In genomic region chr3:152912216-152913101, GRCm38 (mm10) we compare ENCODE assay signal across 9 mouse cellular contexts.
DNase-seq lines count a peak whose midpoint lies in the region; ATAC-seq and TF ChIP-seq lines count a peak whose summit lies in the region.
"Had no signal": no experiment of that assay in that cellular context is flagged by ENCODE, and none has a peak within 500 bp of the region (broad histone marks: within the 10 kb centered on the region; RNA-seq: fewer than 3 reads in every experiment).

No protein-coding gene starts in this region.

- H3K27me3 ChIP-seq in lung, embryonic 14.5 days (ENCODE audit: insufficient read depth, low read length) = no peaks in the 10 kb centered on the region
- H3K27me3 ChIP-seq: embryonic facial prominence, embryonic 12.5 days had no signal

- H3K4me1 ChIP-seq in lung, embryonic 14.5 days (ENCODE audit: insufficient read depth) = no peaks in the 10 kb centered on the region
- H3K4me1 ChIP-seq: embryonic facial prominence, embryonic 12.5 days had no signal

- no peak for TF ChIP-seq CTCF in lung, embryonic 14.5 days (IDR thresholded peaks at IDR 0.05; ENCODE audit: low read depth)

- 0 out of 2 replicates have a peak, but pooled peaks have one; percentile 31 for ATAC-seq in lung, embryonic 14.5 days (ENCODE audit: insufficient read depth)
- peak; percentile 91 for ATAC-seq in granulocyte monocyte progenitor cell, adult 5-6 weeks (replicated peaks; ENCODE audit: poor library complexity, severe bottlenecking)
- peak; percentile 91 for ATAC-seq in megakaryocyte progenitor cell, adult 5-6 weeks (replicated peaks; ENCODE audit: poor library complexity)

- intact Hi-C loops in left cerebral cortex, postnatal 25 days (cut with DNase I) = no loop called here

- H3K9me3 ChIP-seq in lung, embryonic 14.5 days (ENCODE audit: low read depth, low read length) = no peaks in the 10 kb centered on the region
- H3K9me3 ChIP-seq: embryonic facial prominence, embryonic 12.5 days had no signal

- no peaks in the 10 kb centered on the region for H3K36me3 ChIP-seq in lung, embryonic 14.5 days (ENCODE audit: insufficient read depth)
- H3K36me3 ChIP-seq: embryonic facial prominence, embryonic 12.5 days had no signal

- 77% methylated on average over 23 of the region's 23 CpGs for WGBS in lung, embryonic 14.5 days

- H3K4me2 ChIP-seq in lung, embryonic 14.5 days = no peak overlapping the region
- H3K4me2 ChIP-seq: embryonic facial prominence, embryonic 12.5 days had no signal

- no peak for DNase-seq in lung, embryonic 14.5 days
- DNase-seq in lung, postnatal 10 days = no peak
- peak; percentile 60 to 68 for DNase-seq in thymus, postnatal 36 days
- no peak for DNase-seq in left cerebral cortex, postnatal 25 days (ENCODE audit: low spot score in 2 of 2)
- no peak for DNase-seq in cerebellum, adult 9-11 months
- DNase-seq in urinary bladder, postnatal 36 days (ENCODE audit: low spot score in 2 of 2) = no peak

- no peak overlapping the region for H3K9ac ChIP-seq in lung, embryonic 14.5 days
- H3K9ac ChIP-seq: embryonic facial prominence, embryonic 12.5 days had no signal

- H3K27ac ChIP-seq in lung, embryonic 14.5 days (ENCODE audit: low read depth) = no peak overlapping the region
- H3K27ac ChIP-seq: embryonic facial prominence, embryonic 12.5 days had no signal

- no peak overlapping the region for H3K4me3 ChIP-seq in lung, embryonic 14.5 days (ENCODE audit: low read depth, low read length)
- H3K4me3 ChIP-seq: embryonic facial prominence, embryonic 12.5 days had no signal

Comparison
In these comparisons a context has a peak if more than half of its experiments do, and no peak if none do; other contexts are left out.
1. ATAC-seq: peak in every context shown above with its lines; median percentile 91 in granulocyte monocyte progenitor cell, adult 5-6 weeks; 91 in megakaryocyte progenitor cell, adult 5-6 weeks; 31 in lung, embryonic 14.5 days.
2. DNase-seq: peak in thymus, postnatal 36 days (2 of 2); none in lung, embryonic 14.5 days (single experiment), lung, postnatal 10 days (single experiment), left cerebral cortex, postnatal 25 days (0 of 2), cerebellum, adult 9-11 months (single experiment) and urinary bladder, postnatal 36 days (0 of 2).